Mouse (Mus musculus) olfactory bulb, adult 2 months (tissue): ENCODE results near the gene Il18. TPM values are rescaled to one million over a fixed set of nuclear protein-coding genes. Genes with fewer than 3 reads are reported as not detected.

Experiments
- H3K27ac ChIP-seq: fragments of 200-500 bp; 2 replicates; pipeline ENCODE4 v1.5.1; 2012; ENCODE audit warnings: low read depth, low read length; ENCODE audit not compliant: insufficient read depth
- H3K4me1 ChIP-seq: fragments of 200-500 bp; 2 replicates; pipeline ENCODE4 v1.6.1; 2012; ENCODE audit warnings: low read length; ENCODE audit not compliant: control insufficient read depth, insufficient read depth
- H3K4me3 ChIP-seq: fragments of 200-500 bp; 2 replicates; pipeline ENCODE4 v1.5.1; 2012; ENCODE audit warnings: mild to moderate bottlenecking, low read depth, low read length, moderate library complexity; ENCODE audit not compliant: insufficient read depth
- CTCF ChIP-seq: fragments of 200-500 bp; IDR thresholded peaks from 2 replicates; pipeline ENCODE4 v1.5.1; 2012; ENCODE audit warnings: low read depth, mild to moderate bottlenecking, low read length, moderate library complexity; ENCODE audit not compliant: insufficient read depth
- POLR2A ChIP-seq: fragments of 200-500 bp; IDR thresholded peaks from 2 replicates; pipeline ENCODE4 v1.6.1; 2012; ENCODE audit warnings: mild to moderate bottlenecking, low read depth, low read length, moderate library complexity; ENCODE audit not compliant: insufficient read depth
- WGBS: fragments of 180-500 bp; shearing (Covaris S2); methylation state at CpG from one replicate; pipeline ENCODE4 v1.1.7; 2018; 5-methylcytosine and 5-hydroxymethylcytosine counted together
- polyA plus RNA-seq: library from polyadenylated mRNA; stranded (reverse); fragments of >200 nt; gene quantifications from 2 replicates; pipeline ENCODE4 v1.2.4, GENCODE M21; 2012; ENCODE audit warnings: low replicate concordance; ENCODE audit not compliant: missing spikeins, insufficient read depth, insufficient read length

The Il18 gene
- polyA plus RNA-seq, 1 experiment: not detected

DNA sequence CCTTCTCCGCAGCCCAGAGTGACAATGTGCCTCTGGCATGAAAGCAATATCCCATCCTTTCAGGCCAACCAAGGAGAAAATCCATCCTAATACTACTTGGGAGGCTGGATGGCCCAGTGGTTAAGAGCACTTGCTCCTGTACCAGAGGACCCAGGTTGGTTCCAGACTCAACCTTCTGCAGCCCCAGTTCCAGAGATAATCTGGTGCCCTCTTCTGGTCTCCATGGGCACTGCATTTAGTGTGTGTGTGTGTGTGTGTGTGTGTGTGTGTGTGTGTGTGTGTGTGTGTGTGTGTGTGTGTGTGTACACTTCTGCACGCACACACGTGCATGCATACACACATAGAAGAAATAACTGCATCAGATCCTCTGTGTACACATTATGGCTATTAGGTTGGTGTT lies 38.9 kb downstream of the Il18 start:
- H3K4me3 ChIP-seq: no peak overlapping the region
- peaks cover 3% of the 10 kb centered on the region for H3K4me1 ChIP-seq
- TF ChIP-seq POLR2A (no peak), CTCF (no peak)
- 79% methylated on average over 3 of the region's 3 CpGs for WGBS
- no peak overlapping the region for H3K27ac ChIP-seq

DNA sequence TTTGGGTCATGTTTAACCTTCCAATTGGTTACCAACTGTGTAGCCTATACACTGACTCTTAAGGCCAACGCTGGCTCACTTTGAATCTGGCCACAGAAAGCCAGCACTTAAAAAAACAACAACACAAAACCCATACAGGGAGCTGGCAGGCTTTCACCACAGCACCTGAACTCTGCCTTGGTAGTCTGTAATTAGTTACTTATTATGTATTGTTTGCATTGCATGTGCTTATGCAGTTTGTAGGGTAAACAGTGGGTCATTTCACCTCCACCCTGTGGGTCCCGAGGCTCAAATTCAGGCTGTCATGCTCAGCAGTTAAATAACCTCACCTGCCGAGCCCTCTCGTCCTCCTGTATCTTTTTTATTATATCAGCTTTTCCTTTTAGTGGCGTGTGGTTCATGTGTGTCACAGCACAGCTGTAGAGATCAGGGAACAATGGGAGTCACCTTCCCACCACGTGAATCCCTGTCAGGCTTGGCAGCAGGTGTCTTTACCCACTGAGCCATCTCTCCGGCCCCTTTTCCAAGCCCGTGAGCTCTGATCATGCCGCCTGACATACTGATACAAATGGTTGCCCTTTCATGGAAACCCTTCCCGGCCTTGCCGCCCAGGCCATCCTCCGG lies 40.3 kb downstream of the Il18 start:
- no peak overlapping the region for H3K4me3 ChIP-seq
- WGBS: 71% methylated on average over 12 of the region's 12 CpGs
- TF ChIP-seq POLR2A: no peak
- TF ChIP-seq CTCF: no peak
- peaks cover 3% of the 10 kb centered on the region for H3K4me1 ChIP-seq
- no peak overlapping the region for H3K27ac ChIP-seq

DNA sequence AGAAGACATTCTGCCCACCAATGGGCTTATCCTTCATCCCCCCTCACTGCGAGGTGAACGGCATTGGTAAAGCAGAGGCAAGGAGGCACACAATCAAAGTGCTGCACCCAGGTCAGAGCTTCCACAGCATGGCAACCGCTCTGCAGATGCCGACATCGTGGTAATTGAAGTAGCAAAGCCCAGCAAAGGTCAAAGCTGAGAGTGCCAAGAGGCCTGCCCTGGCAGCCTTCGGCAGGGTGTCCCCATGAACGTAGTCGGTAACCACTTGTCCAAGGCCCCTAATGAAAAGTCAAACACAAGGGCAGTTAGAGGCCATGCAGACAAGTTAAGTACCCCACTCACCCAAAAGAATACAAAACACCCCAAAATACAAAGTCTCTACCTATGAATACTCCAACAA lies 42.3 kb downstream of the Il18 start:
- Histone ChIP-seq H3K27ac (no peak overlapping the region), H3K4me3 (no peak overlapping the region), H3K4me1 (peaks cover 3% of the 10 kb centered on the region)
- TF ChIP-seq CTCF (no peak), POLR2A (no peak)
- WGBS: 90% methylated on average over 8 of the region's 8 CpGs

DNA sequence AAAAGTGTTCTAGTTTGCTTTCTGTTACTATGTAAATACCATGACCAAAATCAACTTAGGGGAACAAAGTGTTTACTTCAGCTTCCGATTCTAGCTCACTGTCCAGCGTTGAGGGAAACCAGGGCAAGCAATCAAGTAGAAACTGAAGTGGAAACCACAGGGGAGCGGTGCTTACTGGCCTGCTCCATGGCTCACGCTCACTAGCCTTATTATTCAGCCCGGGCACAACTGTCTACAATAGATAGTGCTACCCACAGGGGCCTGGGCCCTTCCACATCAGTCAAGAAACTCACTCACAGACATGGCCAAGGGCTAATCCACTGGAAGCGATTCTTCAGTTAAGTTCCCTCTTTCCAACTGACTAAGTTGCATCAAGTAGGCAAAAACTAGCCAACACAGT lies 46.9 kb downstream of the Il18 start:
- H3K4me1 ChIP-seq: peaks cover 9% of the 10 kb centered on the region
- WGBS: 70% methylated on average over 6 of the region's 6 CpGs
- TF ChIP-seq CTCF (no peak), POLR2A (no peak)
- no peak overlapping the region for H3K4me3 ChIP-seq
- H3K27ac ChIP-seq: no peak overlapping the region

DNA sequence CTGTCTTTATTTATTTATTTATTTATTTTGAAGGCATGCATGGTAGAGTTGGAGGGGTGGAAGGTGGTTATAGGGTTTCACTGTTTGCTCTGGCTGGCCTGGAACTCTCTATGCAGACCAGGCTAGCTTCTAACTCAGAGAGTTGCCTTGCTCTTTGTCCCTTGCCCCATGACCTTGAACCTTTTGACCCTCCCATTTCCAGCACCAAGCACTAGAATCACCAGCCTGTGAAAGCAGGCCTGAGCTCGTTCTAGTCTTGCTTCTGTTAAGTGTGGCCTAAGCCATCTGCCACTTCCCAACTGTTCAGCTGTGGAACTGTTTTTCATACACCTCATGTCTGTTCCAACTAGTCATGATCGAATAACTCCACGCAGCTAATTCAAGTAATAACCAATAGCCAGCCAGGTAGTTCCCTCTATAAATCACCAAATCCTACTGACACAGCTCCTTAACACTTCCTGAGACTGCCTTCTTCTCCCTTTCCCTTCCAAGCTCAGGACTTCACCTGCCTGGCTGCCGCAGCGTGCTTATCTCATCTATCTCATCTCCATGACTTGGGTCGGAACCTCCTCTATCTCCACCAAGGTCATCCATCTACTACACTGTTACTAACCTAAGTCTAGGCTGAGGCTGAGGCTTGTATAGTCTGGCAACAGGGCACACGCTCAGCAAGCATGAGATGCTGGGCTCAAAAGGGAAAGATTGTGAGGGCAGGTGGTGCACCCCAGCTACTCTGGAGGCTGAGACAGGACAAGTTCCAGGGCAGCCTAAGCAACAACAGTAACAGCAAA lies 47.6 kb downstream of the Il18 start:
- peaks cover 9% of the 10 kb centered on the region for H3K4me1 ChIP-seq
- peak overlapping the region; percentile 19 for H3K4me3 ChIP-seq
- WGBS: 87% methylated on average over 7 of the region's 7 CpGs
- no peak overlapping the region for H3K27ac ChIP-seq
- TF ChIP-seq POLR2A: no peak
- no peak for TF ChIP-seq CTCF

DNA sequence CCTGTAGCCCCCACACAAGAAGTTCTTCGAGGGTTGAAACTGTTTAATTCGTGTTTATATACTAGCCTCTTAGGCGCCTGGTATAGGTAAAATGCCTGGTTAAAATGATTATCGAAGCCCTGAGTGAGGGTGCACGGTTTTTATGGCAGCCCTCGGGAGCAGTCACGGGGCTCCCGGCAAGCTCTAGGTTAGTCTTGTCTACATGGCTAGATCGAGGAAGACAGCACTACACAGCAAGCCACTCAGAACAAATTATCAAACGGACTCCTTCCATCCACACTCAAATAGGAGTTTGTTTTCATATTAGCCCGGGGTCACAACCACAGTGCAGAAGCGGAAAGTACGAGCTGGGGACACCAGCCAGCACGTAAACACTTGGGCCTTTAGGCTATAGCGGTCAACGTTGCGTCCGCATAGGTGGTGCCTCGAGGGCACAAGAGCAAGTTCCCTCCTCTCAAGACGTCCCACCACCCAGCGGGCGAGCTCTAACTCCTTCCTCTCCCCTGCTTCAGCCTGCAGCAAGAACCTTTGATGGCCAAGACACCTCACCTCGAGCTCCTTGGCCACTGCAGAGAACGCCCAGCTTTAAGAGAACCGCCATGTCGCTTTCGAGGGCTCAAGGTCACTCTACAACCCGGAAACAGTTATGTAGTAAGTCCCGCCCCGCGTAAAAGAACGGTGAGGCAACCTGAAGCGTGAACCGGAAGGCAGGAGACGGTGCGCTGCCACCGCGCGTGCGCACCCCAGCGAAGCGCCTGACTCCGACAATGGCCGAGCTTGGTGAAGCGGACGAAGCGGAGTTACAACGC lies 48.8 kb downstream of the Il18 start, which contains the start of the genes Sdhd and Timm8b:
Sdhd (minus strand) TSS at position 624 of the 809 bp plus-strand sequence.
Timm8b (plus strand) TSS at position 722 of the 809 bp plus-strand sequence.
- WGBS: under 1% methylated on average over 48 of the region's 48 CpGs
- Histone ChIP-seq H3K4me3 (peak within 1 kb of the TSS; percentile 92), H3K4me1 (peaks cover 9% of the 10 kb centered on the region), H3K27ac (peak within 1 kb of the TSS; percentile 82)
- TF ChIP-seq CTCF (no peak), POLR2A (peak; percentile 84)

DNA sequence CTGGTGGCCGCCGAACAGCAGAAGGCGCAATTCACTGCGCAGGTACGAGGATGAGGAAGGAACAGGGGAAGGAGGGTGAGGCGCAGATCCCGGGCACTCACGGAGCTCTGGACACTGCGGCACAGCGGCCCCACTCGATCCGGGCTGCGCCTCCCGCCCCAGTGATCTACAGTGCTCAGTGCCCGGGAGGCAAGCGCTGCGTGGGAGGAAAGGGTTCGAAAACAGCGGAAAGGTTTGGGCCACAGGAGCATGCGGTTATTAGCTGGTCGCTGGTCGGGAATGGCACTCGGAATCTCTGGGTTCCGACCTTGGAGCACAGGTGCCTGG lies 49.3 kb downstream of the Il18 start:
- Histone ChIP-seq H3K4me3 (peak overlapping the region; percentile 92), H3K4me1 (peaks cover 9% of the 10 kb centered on the region), H3K27ac (no peak overlapping the region; the same call in 1 of the 2 replicates)
- under 1% methylated on average over 24 of the region's 24 CpGs for WGBS
- TF ChIP-seq CTCF (no peak), POLR2A (no peak)

DNA sequence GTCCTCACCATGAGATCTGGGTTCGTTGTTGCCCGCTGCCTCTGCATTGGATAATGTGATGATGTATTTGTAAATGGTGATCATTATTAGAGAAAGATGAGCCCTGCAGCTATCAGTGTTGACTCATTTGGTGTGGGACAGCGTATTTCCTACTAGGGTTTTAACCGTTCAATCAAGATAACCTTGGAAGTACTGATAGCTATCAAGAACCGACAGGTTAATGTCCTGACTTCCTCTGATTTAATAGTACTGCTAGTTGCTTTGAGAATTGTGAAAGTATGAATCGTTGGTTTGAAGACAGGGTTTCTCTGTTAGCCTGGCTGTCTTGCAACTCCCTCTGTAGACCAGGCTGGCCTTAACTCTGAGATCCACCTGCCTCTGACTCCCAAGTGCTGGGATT lies 49.7 kb downstream of the Il18 start:
- Histone ChIP-seq H3K4me3 (peak overlapping the region; percentile 92), H3K27ac (no peak overlapping the region; the same call in 1 of the 2 replicates), H3K4me1 (peaks cover 9% of the 10 kb centered on the region)
- under 1% methylated on average over 6 of the region's 6 CpGs for WGBS
- no peak for TF ChIP-seq POLR2A
- no peak for TF ChIP-seq CTCF

DNA sequence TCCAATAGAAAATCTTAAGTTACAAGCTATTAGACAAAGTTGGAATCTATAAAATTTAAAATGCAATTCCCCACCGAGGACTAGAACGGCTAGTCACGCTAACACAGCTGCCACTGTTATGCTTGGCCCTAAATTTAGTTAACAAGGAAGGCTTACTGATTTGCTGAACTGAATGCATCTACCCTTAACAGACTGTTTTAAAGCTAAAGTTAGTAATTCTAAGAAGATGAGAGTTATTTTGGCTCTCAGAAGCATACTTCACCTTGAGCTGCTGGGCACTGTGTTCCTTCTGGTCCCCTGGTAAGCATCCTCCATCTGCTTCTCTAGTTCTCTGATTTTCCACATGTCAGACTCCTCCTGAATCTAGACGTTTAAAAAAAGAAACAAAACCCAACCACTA lies 57.5 kb downstream of the Il18 start:
- 67% methylated on average over 4 of the region's 4 CpGs for WGBS
- H3K4me1 ChIP-seq: no peaks in the 10 kb centered on the region; the same call in 1 of the 2 replicates
- H3K27ac ChIP-seq: no peak overlapping the region
- no peak overlapping the region for H3K4me3 ChIP-seq
- TF ChIP-seq POLR2A (no peak), CTCF (no peak)
